Mouse (Mus musculus): Measurements from ENCODE around the gene Ece2.
"Not testable (repeated sequence)": the region's sequence is repeated elsewhere in the genome, so short reads cannot be mapped to it uniquely, and the experiment has no call there.

The Ece2 gene

DNA sequence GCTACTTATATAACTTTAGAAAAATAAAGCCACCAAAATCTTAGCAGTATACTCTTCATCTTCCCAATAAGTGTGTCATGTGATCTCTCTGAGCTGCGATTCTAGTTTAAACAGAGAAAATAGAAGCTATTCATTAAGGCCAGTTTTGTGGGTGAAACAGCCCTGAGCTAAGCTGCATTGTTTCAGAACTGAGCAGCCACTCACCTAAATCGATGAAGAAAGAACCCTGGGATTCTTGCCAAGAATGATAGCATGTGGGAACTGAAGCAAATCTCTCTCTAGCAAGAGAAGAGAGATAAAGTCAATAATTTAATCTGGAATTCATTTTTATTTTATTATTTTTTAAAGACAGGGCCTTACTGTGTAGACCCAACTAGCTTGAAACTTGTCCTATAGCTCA lies 6.4 kb upstream of the Ece2 start:
- no peak for DNase-seq

DNA sequence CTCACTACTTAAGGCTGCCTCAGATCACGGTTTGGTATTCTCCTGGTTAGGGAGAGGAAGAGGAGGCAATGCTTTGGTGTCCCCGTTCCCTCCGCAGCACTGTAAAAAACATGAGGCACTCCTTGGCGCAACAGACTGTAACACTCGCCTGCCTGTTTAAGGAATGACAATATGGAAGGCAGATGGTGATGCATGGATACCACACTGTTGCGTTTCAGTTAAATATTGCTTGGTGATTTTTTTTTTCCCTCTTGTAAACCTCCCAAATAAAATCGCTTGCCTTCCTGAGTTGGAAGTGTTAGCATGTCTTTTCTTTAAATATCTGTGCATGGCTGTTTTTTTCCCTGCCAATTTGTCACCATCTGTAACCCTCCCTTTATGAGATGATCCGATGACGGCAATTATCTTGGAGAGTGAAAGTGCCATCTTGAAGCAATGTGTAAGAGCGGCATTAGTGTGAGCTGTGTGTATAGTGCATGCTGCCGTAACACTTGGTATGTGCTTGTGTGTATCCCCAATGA lies 697 bp upstream of the Ece2 start:
- DNase-seq: no peak

DNA sequence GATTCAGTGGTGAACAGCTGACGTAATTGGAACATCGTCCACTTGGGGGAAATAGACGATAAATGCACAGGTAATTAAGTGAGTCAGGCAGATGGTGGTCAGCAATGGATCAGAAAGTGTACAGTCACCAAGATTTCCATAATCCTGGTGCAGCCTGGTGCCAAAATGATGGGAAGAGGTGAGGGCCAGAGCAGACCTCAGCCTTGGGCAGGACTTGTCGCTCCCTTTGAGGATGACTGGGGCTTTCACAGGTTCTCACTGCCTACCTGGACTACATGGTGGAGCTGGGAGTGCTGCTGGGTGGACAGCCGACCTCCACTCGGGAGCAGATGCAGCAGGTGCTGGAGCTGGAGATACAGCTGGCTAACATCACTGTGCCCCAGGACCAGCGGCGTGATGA lies 7.8 kb downstream of the Ece2 start:
- no peak for DNase-seq

DNA sequence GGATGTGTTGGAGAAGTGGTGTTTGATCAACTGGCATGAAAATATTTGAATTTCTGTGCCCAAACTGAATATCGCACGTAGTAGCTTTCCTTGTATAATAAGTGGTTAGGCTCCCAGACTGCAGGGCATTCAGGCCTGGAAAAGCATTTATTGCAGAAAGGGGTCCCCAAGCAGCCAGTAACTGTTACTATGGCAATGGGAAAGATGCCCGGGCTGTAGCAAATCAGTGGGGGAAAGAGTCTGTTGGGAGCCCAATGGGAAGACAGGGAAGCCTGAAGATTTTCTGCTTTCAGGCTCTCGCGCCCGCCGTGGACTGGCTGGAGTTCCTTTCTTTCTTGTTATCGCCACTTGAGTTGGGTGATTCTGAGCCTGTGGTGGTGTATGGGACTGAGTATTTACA lies 8.7 kb downstream of the Ece2 start:
- no peak for DNase-seq

DNA sequence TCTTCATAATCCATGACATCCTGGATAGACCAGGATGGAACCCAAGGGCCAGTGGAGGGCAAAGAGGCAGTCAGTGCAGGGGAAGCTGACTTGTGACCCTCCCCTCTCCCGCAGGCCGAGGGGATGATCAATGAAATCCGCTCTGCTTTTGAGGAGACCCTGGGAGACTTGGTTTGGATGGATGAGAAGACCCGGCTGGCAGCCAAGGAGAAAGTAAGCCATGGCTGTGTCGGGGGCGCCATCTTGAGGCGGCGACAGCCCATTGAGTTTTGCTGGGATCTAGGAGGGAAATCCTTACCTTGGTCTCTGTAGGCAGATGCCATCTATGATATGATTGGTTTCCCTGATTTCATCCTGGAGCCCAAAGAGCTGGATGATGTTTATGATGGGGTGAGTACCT lies 12.5 kb downstream of the Ece2 start:
- peak; percentile 80 to 83 for DNase-seq

DNA sequence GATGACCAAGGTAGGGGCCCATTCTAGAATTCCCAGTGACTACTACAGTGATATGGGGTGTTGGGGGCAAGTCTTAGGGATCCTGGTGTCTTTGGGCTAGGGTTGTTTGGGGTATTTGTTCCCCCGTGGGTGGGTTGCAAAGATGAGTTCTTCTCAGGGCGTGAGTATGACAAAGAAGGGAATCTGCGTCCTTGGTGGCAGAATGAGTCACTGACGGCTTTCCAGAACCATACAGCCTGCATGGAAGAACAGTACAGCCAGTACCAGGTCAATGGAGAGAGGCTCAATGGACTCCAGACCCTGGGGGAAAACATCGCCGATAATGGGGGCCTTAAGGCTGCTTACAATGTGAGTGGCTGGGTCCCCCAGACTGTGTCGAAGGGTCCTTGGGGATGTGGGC lies 14.3 kb downstream of the Ece2 start:
- no peak for DNase-seq

DNA sequence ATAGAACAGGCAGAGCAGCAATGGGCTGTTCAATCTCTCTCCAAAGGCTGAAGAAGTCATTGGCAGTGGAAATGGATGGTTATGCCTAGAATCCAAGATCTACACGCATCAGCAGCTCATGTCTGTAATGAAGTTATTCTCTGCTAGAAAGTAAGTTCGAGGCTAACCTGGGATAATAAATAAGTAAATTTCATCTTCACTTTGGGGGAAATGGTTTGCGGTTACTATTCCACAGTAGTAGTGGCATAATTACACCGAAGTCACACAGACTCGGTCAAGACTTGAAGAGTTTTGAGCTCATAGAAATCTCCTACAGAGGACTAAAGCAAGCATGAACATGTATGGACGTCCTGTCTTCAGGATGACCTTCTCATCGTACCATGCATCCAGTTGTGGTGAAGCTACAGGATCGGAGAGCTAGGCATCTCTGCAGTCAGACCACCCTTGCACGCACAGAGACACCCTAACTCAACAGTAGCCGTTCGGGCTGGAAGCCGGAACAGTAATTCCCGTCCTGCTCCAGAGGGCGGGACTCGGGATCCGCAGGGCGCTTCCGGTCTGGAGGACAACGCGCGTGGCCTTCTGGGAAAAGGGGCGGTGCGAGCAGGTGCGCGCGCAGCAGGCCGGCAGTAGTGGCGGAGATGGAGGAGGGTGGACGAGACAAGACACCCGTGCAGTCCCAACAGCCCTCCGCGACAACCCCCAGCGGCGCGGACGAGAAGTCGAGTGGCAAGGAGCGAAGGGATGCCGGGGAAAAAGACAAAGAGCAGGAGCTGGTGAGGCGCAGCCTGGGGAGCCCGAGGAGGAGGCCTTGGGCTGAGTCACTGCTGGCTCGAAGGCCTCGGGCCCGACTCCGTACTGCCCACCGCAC lies 21.7 kb downstream of the Ece2 start, which contains the start of gene Psmd2:
Psmd2 (plus strand) TSS at position 577 of the 871 bp plus-strand sequence.
- peak; percentile 97 to 98 for DNase-seq

DNA sequence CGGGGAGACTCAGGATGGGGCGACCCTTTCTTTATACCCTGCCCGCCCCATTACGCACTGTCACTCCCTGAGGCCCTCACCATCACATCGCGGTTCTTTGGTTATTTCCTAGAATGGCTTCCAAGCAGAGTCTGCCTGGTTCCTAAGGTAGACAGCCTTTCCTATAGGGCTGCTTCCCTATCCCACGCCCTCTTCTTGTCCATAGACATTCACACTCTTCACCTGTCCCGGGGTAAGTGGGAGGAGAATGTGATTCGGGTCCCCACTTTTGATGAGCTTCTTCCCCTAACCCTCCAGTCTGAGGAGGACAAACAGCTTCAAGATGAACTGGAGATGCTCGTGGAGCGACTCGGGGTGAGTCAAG lies 22.3 kb downstream of the Ece2 start:
- no peak for DNase-seq

DNA sequence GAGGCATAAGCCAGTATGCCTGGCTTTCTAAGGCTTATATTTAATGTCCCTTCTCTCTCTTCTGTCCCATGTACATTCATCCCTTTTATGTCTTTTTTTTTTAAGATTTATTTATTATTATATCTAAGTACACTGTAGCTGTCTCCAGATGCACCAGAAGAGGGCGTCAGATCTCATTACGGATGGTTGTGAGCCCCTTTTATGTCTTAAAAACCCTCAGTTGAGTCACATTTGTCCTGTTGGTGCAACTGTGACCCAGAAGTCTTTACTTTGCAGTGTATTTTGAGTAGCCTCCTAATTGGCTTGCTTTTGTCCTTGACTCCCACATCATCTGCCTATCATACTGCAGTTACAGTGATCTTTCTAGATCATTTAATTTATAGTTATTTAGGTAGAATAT lies 23.7 kb downstream of the Ece2 start:
- DNase-seq: no peak

DNA sequence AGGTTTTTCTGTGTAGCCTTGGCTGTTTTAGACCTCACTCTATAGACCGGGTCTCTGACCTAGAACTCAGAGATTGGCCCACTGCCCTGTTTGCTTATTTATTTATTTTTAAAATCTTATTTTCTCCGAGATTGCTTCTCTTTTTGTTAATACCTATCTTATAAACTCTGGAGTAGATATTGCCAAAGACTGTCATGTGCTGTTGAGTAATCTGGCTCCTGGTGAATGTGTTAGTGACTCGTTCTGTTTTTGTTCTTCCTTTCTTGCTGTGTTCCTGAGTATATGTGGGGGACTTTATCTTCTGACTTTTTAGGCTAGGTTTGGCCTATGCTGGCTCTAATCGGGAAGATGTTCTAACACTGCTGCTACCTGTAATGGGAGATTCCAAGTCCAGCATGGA lies 28.0 kb downstream of the Ece2 start:
- DNase-seq: no peak

DNA sequence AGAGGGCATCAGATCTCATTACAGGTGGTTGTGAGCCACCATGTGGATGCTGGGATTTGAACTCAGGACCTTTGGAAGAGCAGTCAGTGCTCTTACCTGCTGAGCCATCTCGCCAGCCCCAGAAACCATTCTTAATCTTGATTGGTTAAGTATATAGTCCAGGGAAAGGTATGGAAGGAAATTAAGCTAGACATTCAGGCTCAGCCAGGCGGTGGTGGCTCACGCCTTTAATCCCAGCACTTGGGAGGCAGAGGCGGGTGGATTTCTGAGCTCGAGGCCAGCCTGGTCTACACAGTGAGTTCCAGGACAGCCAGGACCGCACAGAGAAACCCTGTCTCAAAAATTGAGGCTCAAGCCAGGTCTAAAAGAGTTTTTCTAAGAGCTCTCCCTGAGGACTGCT lies 38.4 kb downstream of the Ece2 start, which contains the start of gene Eif4g1:
Eif4g1 (plus strand) TSS at position 301 of the 400 bp plus-strand sequence.
- DNase-seq: not testable (repeated sequence)

DNA sequence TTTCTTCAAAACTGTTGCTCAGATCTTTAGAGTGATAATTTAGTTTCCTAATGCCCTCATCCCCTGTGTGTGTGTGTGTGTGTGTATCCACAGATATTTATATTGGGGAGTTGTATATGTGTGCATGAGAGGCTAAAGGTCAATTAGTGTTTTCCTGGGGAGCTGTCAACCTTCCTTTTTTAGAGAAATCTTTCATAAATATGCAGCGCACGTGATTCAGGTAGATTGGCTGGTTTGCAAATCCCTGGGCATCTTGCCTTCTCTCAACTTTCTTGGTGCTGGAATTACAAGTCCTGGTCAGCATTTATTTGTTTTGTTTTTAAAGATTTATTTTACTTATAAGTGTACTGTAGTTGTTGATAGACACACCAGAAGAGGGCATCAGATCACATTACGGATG lies 40.7 kb downstream of the Ece2 start:
- DNase-seq: no peak

DNA sequence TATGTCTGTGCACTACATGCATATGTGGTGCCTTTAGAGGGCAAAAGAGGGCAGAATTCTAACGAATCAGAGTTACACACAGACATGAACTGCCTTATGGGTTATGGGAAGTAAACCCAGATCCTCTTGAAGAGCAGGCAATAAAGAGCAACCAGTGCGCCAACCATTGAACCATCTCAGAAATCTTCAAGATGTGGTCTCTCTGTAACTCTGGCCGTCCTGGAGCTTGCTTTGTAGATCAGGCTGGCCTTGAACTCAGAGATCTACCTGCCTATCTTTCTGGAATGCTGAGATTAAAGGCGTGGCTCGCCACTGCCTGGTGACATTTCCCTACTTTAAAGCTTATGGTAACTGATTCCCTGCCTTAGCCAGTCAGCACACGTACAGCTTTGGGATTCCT lies 42.3 kb downstream of the Ece2 start:
- DNase-seq: no peak

DNA sequence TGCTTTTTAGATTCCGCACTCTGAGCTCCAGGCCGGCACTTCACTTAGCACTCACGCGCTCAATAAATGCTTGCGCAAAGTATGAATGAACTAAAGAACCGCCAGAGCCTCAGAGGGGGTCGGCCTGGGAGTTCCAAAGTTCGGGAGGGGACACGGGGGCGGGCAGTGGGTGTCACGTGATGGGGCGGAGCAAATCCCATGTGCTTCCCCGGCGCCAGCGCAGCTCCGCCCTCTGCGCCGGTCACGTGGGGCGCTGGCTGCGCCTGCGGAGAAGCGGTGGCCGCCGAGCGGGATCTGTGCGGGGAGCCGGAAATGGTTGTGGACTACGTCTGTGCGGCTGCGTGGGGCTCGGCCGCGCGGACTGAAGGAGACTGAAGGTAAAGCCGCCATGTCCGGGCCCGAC lies 42.9 kb downstream of the Ece2 start:
- peak; percentile 96 to 97 for DNase-seq

DNA sequence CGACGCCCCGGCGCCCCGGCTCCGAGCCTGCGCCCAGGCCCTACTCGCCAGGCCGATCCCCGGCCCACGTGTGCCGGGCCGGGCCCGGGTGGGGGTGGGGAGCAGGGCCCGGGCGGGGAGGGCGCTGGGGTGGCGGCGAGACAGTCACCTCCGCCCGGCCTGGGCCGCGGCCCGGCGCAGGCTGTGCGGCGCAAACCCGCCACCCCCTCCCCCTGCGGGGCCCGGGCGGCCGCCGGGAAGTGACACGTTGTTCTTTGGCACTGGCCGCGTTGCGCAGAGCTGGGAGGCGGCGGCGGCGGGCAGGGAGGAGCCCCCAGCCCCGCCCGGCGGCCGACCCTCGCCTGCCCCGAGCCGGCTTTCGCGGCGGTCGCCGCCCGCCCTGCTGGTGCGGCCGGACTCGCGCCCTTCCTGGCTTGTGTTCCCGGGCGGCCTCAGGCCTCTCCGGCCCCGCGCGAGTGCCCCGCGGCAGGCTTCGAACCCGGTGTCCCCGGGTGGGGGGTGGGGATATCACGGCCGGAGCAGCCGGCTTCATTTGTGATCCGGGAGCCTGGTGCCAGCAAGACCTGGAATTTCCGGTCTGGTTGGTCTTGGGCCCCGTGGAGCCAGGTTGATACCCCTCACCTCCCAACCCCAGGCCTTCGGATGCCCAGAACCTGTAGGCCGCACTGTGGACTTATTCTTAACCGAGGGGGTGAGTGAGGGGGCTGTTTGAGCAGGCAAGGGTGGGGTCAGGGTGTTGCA lies 43.5 kb downstream of the Ece2 start:
- DNase-seq: peak; percentile 49 to 74

DNA sequence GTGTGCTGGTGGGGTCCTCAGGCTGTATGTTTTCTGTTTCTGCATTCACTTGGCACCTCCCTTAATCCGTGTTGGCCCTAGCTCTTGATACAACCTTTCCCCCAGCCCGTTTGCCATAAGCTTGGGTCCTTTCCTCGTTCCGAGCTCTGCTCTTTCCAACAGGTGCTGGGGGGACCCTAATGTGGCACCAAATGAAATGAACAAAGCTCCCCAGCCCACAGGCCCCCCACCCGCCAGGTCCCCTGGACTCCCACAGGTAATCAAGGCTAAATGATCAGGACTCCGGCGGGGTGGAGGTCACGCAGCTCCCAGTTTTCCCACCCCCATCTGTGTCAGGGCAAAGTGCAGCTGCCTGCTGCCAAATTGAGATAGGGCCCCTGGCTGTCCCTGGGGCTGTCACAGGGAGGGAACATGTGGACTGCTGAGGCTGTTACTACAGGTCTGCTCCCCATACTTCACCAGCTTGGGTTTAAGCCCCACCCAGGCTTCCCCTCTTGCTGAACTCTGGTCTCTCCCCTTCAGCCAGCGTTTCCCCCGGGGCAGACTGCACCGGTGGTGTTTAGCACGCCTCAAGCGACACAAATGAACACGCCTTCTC lies 44.2 kb downstream of the Ece2 start:
- DNase-seq: no peak

DNA sequence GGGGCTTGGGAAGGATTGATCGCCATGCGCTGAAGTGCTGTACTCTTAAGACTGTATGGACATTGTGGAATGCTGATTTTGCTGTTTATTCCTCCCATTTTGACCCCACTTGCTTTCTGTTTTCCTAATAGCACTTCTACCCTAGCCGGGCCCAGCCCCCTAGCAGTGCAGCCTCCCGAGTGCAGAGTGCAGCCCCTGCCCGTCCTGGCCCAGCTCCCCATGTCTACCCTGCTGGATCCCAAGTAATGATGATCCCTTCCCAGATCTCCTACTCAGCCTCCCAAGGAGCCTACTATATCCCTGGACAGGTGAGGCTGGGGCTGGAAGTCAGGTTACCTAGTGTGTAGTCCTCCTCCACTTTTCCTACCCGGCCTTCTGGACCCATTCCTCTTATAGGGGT lies 45.6 kb downstream of the Ece2 start:
- no peak for DNase-seq

DNA sequence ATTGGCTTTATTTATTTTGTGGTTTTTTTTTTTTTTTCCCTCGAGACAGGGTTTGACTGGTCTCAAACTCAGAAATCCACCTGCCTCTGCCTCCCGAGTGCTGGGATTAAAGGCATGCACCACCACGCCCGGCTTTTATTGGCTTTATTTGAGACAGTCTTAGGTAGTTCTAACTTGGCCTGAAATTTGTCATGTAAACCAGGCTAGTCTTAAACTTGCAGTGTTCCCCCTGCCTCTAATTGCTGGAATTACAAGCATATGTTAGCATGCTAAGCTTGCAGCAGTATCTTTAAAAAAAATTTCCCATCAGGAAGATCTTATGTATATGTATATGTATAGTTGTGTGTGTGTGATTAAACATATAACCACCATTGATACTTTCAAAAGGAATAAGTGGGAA lies 47.1 kb downstream of the Ece2 start:
- no peak for DNase-seq

DNA sequence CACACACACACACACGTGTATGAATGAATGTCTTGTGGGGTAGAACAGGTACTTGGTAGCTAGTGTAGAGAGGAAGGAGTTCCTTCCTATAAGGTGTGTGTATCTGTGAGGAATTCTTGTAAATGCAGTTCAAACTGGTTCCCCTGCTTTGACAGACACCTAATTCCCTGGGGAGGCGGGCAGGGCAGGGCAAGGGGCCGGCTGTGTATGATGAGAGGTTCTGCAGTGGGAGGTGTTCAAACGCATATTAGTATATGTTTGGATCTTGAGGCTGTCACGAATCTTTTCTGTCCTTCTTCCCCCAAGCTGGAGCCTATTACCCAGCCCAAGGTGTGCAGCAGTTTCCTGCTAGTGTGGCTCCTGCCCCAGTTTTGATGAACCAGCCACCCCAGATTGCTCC lies 47.8 kb downstream of the Ece2 start:
- DNase-seq: no peak

DNA sequence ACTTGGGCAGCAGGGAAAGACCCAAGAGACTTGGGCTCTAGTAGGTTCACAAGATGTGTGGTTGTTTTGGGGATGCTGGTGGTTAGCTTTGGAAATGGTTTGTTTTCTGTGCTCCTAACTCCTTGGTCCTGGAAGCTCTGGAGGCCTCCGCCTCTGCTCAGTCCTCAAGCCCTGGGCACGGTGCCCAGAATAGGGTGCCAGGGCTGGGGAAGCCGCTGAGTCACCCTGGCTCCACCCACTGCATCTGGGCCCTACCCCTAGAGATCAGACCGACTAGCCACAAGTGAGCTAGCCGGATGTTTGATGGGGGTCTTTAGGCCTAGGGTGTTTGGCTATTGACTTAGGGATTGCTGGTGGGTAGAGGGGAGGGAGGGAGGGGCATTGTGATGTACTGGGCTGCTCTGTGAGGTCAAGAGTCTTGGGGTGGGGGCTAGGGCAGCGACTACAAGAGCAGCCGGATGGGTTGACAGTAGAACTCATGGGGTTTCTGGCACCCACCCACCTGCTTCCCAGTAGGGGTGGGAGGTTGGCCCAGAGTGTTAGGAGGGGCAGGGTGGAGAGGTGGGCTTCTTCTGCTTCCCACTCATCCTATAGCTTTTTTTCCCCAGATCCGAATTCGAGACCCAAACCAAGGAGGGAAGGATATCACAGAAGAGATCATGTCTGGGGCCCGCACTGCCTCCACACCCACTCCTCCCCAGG lies 48.5 kb downstream of the Ece2 start:
- DNase-seq: peak; percentile 81 to 84

DNA sequence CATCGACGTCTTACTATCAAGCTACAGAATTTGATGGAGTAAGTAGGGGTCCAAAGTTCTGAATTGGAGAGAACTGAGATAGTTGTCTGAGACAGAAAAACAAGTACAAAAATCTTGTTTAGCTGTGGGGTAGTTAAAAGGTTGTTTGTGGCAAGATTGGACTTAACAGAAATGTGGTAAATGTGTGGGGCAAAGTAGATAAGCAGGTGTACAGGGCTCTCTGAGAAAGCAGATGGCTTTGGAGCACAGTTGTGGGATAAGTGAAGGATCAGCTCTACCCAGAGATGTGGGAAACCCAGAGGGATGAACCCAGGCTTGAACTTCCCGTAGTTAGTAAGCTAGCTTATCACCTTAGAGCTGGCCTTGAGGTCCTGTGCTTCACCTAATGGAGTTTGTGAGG lies 61.1 kb downstream of the Ece2 start:
- no peak for DNase-seq

DNA sequence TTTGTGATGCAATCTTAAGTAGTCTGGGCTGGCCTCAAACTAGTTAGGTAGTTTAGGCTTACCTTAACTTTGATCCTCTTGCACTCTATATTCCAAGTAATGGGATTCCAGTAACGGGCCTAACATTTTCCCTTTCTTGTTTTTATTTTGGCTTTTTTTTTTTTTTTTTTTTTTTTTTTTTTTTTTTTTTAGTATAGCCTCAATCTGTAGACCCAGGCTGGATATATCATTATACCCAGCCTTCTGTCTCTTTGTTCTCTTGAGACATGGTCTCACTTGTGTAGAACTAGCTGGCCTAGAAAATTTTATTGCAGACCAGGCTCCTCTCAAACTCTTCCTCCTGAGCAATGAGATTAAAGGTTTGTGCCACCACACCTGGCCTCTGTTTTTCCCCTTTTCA lies 62.0 kb downstream of the Ece2 start:
- DNase-seq: no peak
